Mouse (Mus musculus) ES-E14 (cell line): ENCODE measurements at regions not wholly inside any gene's neighbourhood (a gene's known extent, or its start where the extent isn't known, plus 50 kb on each side); places are given as distances from the start of the nearest gene placed in this dataset.

ENCODE experiments used
- DNase-seq: peaks from one replicate; pipeline ENCODE4 v3.0.0-alpha.2; 2013; ENCODE audit warnings: low read depth, low spot score
- H3K27ac ChIP-seq: 2 replicates; pipeline ENCODE4 v1.5.1; 2012; ENCODE audit warnings: low read depth, mild to moderate bottlenecking, low read length, moderate library complexity, mixed read lengths; ENCODE audit not compliant: poor library complexity, insufficient read depth, severe bottlenecking
- H3K36me3 ChIP-seq: 2 replicates; pipeline ENCODE4 v1.6.1; 2012; ENCODE audit warnings: mild to moderate bottlenecking, low read length, moderate library complexity, mixed read lengths; ENCODE audit not compliant: control insufficient read depth, poor library complexity, insufficient read depth, severe bottlenecking
- H3K4me1 ChIP-seq, 2 experiments: fragments of 150-350 bp in 1 of 2; sonication (generic) in 1 of 2; 2 replicates each; pipeline ENCODE4 v1.6.1; 2012; ENCODE audit warnings: low read length in 2 of 2, mild to moderate bottlenecking in 1 of 2, mixed read lengths in 1 of 2; ENCODE audit not compliant: control insufficient read depth in 2 of 2, insufficient read depth in 2 of 2, poor library complexity in 1 of 2
- H3K4me3 ChIP-seq, 2 experiments: fragments of 150-350 bp in 1 of 2; sonication (generic) in 1 of 2; 2 replicates each; pipeline ENCODE4 v1.5.1; 2012; ENCODE audit warnings: low read length in 2 of 2, low read depth in 1 of 2, mild to moderate bottlenecking in 1 of 2, mixed read lengths in 1 of 2; ENCODE audit not compliant: insufficient read depth in 1 of 2, poor library complexity in 1 of 2, severe bottlenecking in 1 of 2
- H3K9ac ChIP-seq: 2 replicates; pipeline ENCODE4 v1.6.1; 2012; ENCODE audit warnings: low read depth, mild to moderate bottlenecking, low read length, mixed read lengths; ENCODE audit not compliant: poor library complexity, insufficient read depth, severe bottlenecking
- H3K9me3 ChIP-seq: fragments of 150-350 bp; sonication (generic); 2 replicates; pipeline ENCODE4 v1.6.1; 2012; ENCODE audit warnings: low read depth, mild to moderate bottlenecking, low read length; ENCODE audit not compliant: control insufficient read depth, insufficient read depth
- CHD2 ChIP-seq: IDR thresholded peaks from 2 replicates; pipeline ENCODE4 v1.6.1; 2014; ENCODE audit warnings: mild to moderate bottlenecking, low read depth, low read length, inconsistent platforms
- HCFC1 ChIP-seq: IDR thresholded peaks from 2 replicates; pipeline ENCODE4 v1.6.1; 2012; ENCODE audit warnings: low read length, inconsistent platforms, borderline replicate concordance; ENCODE audit not compliant: insufficient read depth
- MAFK ChIP-seq: IDR thresholded peaks from 2 replicates; pipeline ENCODE4 v1.6.1; 2014; ENCODE audit warnings: mild to moderate bottlenecking, low read depth, low read length, inconsistent platforms; ENCODE audit not compliant: insufficient read depth
- ZC3H11A ChIP-seq: IDR thresholded peaks from 2 replicates; pipeline ENCODE4 v1.6.1; 2012; ENCODE audit warnings: low read depth, mild to moderate bottlenecking, inconsistent platforms, low read length, borderline replicate concordance
- ZNF384 ChIP-seq: IDR thresholded peaks from 2 replicates; pipeline ENCODE4 v1.6.1; 2012; ENCODE audit warnings: low read depth, low read length, inconsistent platforms
- in situ Hi-C, 2 experiments: fragments of 600-800 bp; cut with MboI; formaldehyde crosslinking; loops; one replicate each; pipeline ENCODE4 v1.15.1; 2025; ENCODE audit warnings: low sequenced_read_pairs in 2 of 2, inconsistent platforms in 1 of 2; ENCODE audit not compliant: unreplicated experiment in 2 of 2

- no peak overlapping the region for H3K9ac ChIP-seq
- no peak for DNase-seq
- no peak overlapping the region for H3K4me3 ChIP-seq
- H3K27ac ChIP-seq: no peak overlapping the region
- H3K9me3 ChIP-seq: no peaks in the 10 kb centered on the region
- TF ChIP-seq ZNF384 (no peak), MAFK (no peak), ZC3H11A (no peak), CHD2 (no peak), HCFC1 (no peak)
- no peaks in the 10 kb centered on the region for H3K36me3 ChIP-seq
- peaks cover 0 to 5% of the 10 kb centered on the region in 2 experiments; a peak in 2 of 4 replicates for H3K4me1 ChIP-seq
- in situ Hi-C loops: no loop called here
Observed at GRCm38 (mm10) chr17:84083307-84084263, 104.2 kb downstream of the Zfp36l2 start.

- Histone ChIP-seq H3K9ac (no peak overlapping the region), H3K27ac (no peak overlapping the region), H3K4me3 (no peak overlapping the region), H3K36me3 (no peaks in the 10 kb centered on the region), H3K9me3 (no peaks in the 10 kb centered on the region), H3K4me1 (peaks cover 0 to 5% of the 10 kb centered on the region in 2 experiments; a peak in 2 of 4 replicates)
- TF ChIP-seq MAFK: no peak
- no peak for TF ChIP-seq ZC3H11A
- no peak for TF ChIP-seq HCFC1
- no peak for TF ChIP-seq CHD2
- TF ChIP-seq ZNF384: no peak
- in situ Hi-C loops: no loop called here
- DNase-seq: no peak
Observed at GRCm38 (mm10) chr17:84082571-84082970, 105.2 kb downstream of the Zfp36l2 start.

GRCm38 (mm10) chr17:84081751-84082352, 105.9 kb downstream of the Zfp36l2 start:
- Histone ChIP-seq H3K4me1 (peaks cover 0 to 5% of the 10 kb centered on the region in 2 experiments; a peak in 2 of 4 replicates), H3K27ac (no peak overlapping the region), H3K9ac (no peak overlapping the region), H3K36me3 (no peaks in the 10 kb centered on the region), H3K9me3 (no peaks in the 10 kb centered on the region), H3K4me3 (no peak overlapping the region)
- in situ Hi-C loops: no loop called here
- TF ChIP-seq MAFK (no peak), ZNF384 (no peak), ZC3H11A (no peak), CHD2 (no peak), HCFC1 (no peak)
- DNase-seq: no peak

- DNase-seq: no peak
- H3K9me3 ChIP-seq: no peaks in the 10 kb centered on the region
- no peak overlapping the region for H3K27ac ChIP-seq
- H3K36me3 ChIP-seq: no peaks in the 10 kb centered on the region
- TF ChIP-seq CHD2: no peak
- TF ChIP-seq MAFK: no peak
- no peak for TF ChIP-seq HCFC1
- TF ChIP-seq ZC3H11A: no peak
- no peak for TF ChIP-seq ZNF384
- in situ Hi-C loops: no loop called here
- H3K9ac ChIP-seq: no peak overlapping the region
- no peaks in the 10 kb centered on the region for H3K4me1 ChIP-seq
- H3K4me3 ChIP-seq: no peak overlapping the region
Observed at GRCm38 (mm10) chr17:84075081-84075938, 112.4 kb downstream of the Zfp36l2 start.
